Mouse (Mus musculus) forebrain, embryonic 11.5 days (tissue): Measurements from ENCODE around the gene Mfsd5. TPM values are rescaled to one million over a fixed set of nuclear protein-coding genes. Genes with fewer than 3 reads are reported as not detected.

ENCODE experiments used
- ATAC-seq: fragments of 200-750 bp; cut with Nextera tagmentation; replicated peaks from 2 replicates; pipeline ENCODE4 v1.8.0; 2017; ENCODE audit warnings: moderate TSS enrichment; ENCODE audit not compliant: low FRiP score
- DNase-seq: peaks from one replicate; pipeline ENCODE4 v3.0.0-alpha.2; 2017; ENCODE audit warnings: low spot score
- H3K27ac ChIP-seq: fragments of 300-500 bp; sonication (generic); 2 replicates; pipeline ENCODE4 v1.5.1; 2014; ENCODE audit warnings: low read depth, low read length
- H3K27me3 ChIP-seq: fragments of 300-500 bp; sonication (generic); 2 replicates; pipeline ENCODE4 v1.6.1; 2014; ENCODE audit warnings: mild to moderate bottlenecking, low read length, mixed read lengths; ENCODE audit not compliant: control insufficient read depth, insufficient read depth
- H3K36me3 ChIP-seq: fragments of 300-500 bp; sonication (generic); 2 replicates; pipeline ENCODE4 v1.6.1; 2014; ENCODE audit warnings: mild to moderate bottlenecking, low read length, moderate library complexity, mixed read lengths; ENCODE audit not compliant: control insufficient read depth, insufficient read depth
- H3K4me1 ChIP-seq: fragments of 300-500 bp; sonication (generic); replicated peaks from 2 replicates; pipeline ENCODE4 v1.6.1; 2014; ENCODE audit warnings: low read length, mixed read lengths; ENCODE audit not compliant: control insufficient read depth, insufficient read depth
- H3K4me2 ChIP-seq: fragments of 300-500 bp; sonication (generic); 2 replicates; pipeline ENCODE4 v1.6.1; 2014; ENCODE audit warnings: low read depth, mild to moderate bottlenecking, low read length, moderate library complexity, mixed read lengths; ENCODE audit not compliant: severe bottlenecking
- H3K4me3 ChIP-seq: fragments of 300-500 bp; sonication (generic); 2 replicates; pipeline ENCODE4 v1.5.1; 2014; ENCODE audit warnings: low read depth, low read length
- H3K9ac ChIP-seq: fragments of 300-500 bp; sonication (generic); 2 replicates; pipeline ENCODE4 v1.6.1; 2014; ENCODE audit warnings: low read length
- H3K9me3 ChIP-seq: fragments of 300-500 bp; sonication (generic); 2 replicates; pipeline ENCODE4 v1.6.1; 2016; ENCODE audit warnings: low read length, mixed read lengths; ENCODE audit not compliant: control insufficient read depth
- WGBS: fragments of 180-500 bp; shearing (Covaris S2); extraction: QIAGEN DNeasy Blood & Tissue Kit; methylation state at CpG from one replicate; pipeline ENCODE4 v1.1.7; 2014; 5-methylcytosine and 5-hydroxymethylcytosine counted together
- polyA plus RNA-seq: library from polyadenylated mRNA; unstranded; fragments of >200 nt; fragmentation: Nextera tagmentation; extraction: Ambion mirVana; gene quantifications from 2 replicates; pipeline ENCODE4 v1.2.1, GENCODE M21; 2014

The Mfsd5 gene
- polyA plus RNA-seq, 1 experiment from 2014 or later: 55.6 TPM

GRCm38 (mm10) chr15:102295633-102296367 is 16.5 kb downstream of the Mfsd5 start, which contains the start of gene Espl1:
Espl1 (plus strand) TSS chr15:102296266.
- Histone ChIP-seq H3K9me3 (no peaks in the 10 kb centered on the region), H3K9ac (peak within 1 kb of the TSS; percentile 69), H3K4me1 (peaks cover 5% of the 10 kb centered on the region; the same call in 1 of the 2 replicates), H3K4me3 (peak within 1 kb of the TSS; percentile 83), H3K4me2 (peak within 1 kb of the TSS; percentile 78), H3K27ac (0 out of 2 replicates have a peak within 1 kb of the TSS, but pooled peaks have one; percentile 18), H3K36me3 (peaks cover 13% of the 10 kb centered on the region; the same call in 1 of the 2 replicates), H3K27me3 (no peaks in the 10 kb centered on the region)
- ATAC-seq (peak; percentile 98), DNase-seq (peak; percentile 97)
- 7% methylated on average over 25 of the region's 25 CpGs for WGBS

GRCm38 (mm10) chr15:102296368-102297006 is 17.2 kb downstream of the Mfsd5 start:
- ATAC-seq (no peak), DNase-seq (no peak)
- 0 out of 2 replicates have a peak overlapping the region, but pooled peaks have one; percentile 18 for H3K27ac ChIP-seq
- peaks cover 5% of the 10 kb centered on the region; the same call in 1 of the 2 replicates for H3K4me1 ChIP-seq
- H3K4me3 ChIP-seq: peak overlapping the region; percentile 83
- H3K9me3 ChIP-seq: no peaks in the 10 kb centered on the region
- WGBS: 4% methylated on average over 24 of the region's 24 CpGs
- H3K27me3 ChIP-seq: no peaks in the 10 kb centered on the region
- peaks cover 13% of the 10 kb centered on the region; the same call in 1 of the 2 replicates for H3K36me3 ChIP-seq
- H3K9ac ChIP-seq: peak overlapping the region; percentile 69
- peak overlapping the region; percentile 78 for H3K4me2 ChIP-seq

GRCm38 (mm10) chr15:102302542-102302941 is 23.3 kb downstream of the Mfsd5 start:
- no peaks in the 10 kb centered on the region for H3K9me3 ChIP-seq
- no peak overlapping the region for H3K4me2 ChIP-seq
- no peaks in the 10 kb centered on the region for H3K27me3 ChIP-seq
- no peak overlapping the region for H3K27ac ChIP-seq
- no peaks in the 10 kb centered on the region for H3K4me1 ChIP-seq
- H3K9ac ChIP-seq: no peak overlapping the region
- peaks cover 27% of the 10 kb centered on the region for H3K36me3 ChIP-seq
- H3K4me3 ChIP-seq: no peak overlapping the region
- ATAC-seq (no peak), DNase-seq (no peak)
- 93% methylated on average over 6 of the region's 6 CpGs for WGBS

GRCm38 (mm10) chr15:102308717-102309116 is 29.5 kb downstream of the Mfsd5 start:
- ATAC-seq: no peak
- Histone ChIP-seq H3K4me1 (no peaks in the 10 kb centered on the region), H3K9me3 (no peaks in the 10 kb centered on the region), H3K4me3 (no peak overlapping the region), H3K9ac (no peak overlapping the region), H3K4me2 (no peak overlapping the region), H3K27me3 (no peaks in the 10 kb centered on the region), H3K36me3 (peaks cover 11% of the 10 kb centered on the region), H3K27ac (no peak overlapping the region)
- no peak for DNase-seq
- 90% methylated on average over 9 of the region's 9 CpGs for WGBS

- no peak overlapping the region for H3K9ac ChIP-seq
- no peak overlapping the region for H3K4me3 ChIP-seq
- H3K9me3 ChIP-seq: no peaks in the 10 kb centered on the region
- H3K27me3 ChIP-seq: no peaks in the 10 kb centered on the region
- no peak overlapping the region for H3K27ac ChIP-seq
- ATAC-seq (no peak), DNase-seq (no peak)
- 91% methylated on average over 10 of the region's 10 CpGs for WGBS
- H3K4me2 ChIP-seq: no peak overlapping the region
- H3K4me1 ChIP-seq: no peaks in the 10 kb centered on the region
- peaks cover 12% of the 10 kb centered on the region for H3K36me3 ChIP-seq
Measured at GRCm38 (mm10) chr15:102310074-102310845, 31.0 kb downstream of the Mfsd5 start.

GRCm38 (mm10) chr15:102311489-102311888 is 32.2 kb downstream of the Mfsd5 start:
- Histone ChIP-seq H3K4me1 (no peaks in the 10 kb centered on the region), H3K36me3 (peaks cover 5% of the 10 kb centered on the region; the same call in 1 of the 2 replicates)

GRCm38 (mm10) chr15:102315292-102315691 is 36.0 kb downstream of the Mfsd5 start:
- no peaks in the 10 kb centered on the region for H3K9me3 ChIP-seq
- 93% methylated on average over 8 of the region's 8 CpGs for WGBS
- no peaks in the 10 kb centered on the region for H3K4me1 ChIP-seq
- H3K9ac ChIP-seq: no peak overlapping the region
- no peaks in the 10 kb centered on the region for H3K27me3 ChIP-seq
- no peak overlapping the region for H3K4me3 ChIP-seq
- ATAC-seq (no peak), DNase-seq (peak; percentile 49)
- H3K36me3 ChIP-seq: peaks cover 11% of the 10 kb centered on the region; the same call in 1 of the 2 replicates
- H3K27ac ChIP-seq: no peak overlapping the region
- no peak overlapping the region for H3K4me2 ChIP-seq

More at GRCm38 (mm10) chr15:102311489-102311888, 32.2 kb downstream of the Mfsd5 start:
- Histone ChIP-seq H3K27ac (no peak overlapping the region), H3K27me3 (no peaks in the 10 kb centered on the region), H3K9ac (no peak overlapping the region), H3K4me2 (no peak overlapping the region), H3K4me3 (no peak overlapping the region), H3K9me3 (no peaks in the 10 kb centered on the region)
- DNase-seq (no peak), ATAC-seq (no peak)

- Histone ChIP-seq H3K9me3 (no peaks in the 10 kb centered on the region), H3K36me3 (peaks cover 14% of the 10 kb centered on the region; the same call in 1 of the 2 replicates), H3K4me3 (no peak overlapping the region), H3K27ac (no peak overlapping the region), H3K4me2 (no peak overlapping the region), H3K4me1 (no peaks in the 10 kb centered on the region), H3K27me3 (no peaks in the 10 kb centered on the region), H3K9ac (no peak overlapping the region)
- ATAC-seq (no peak), DNase-seq (peak; percentile 55)
- 85% methylated on average over 6 of the region's 6 CpGs for WGBS
Measured at GRCm38 (mm10) chr15:102316263-102316662, 37.0 kb downstream of the Mfsd5 start.
